Mouse (Mus musculus) E14TG2a.4 (cell line): ENCODE data around the gene Ensa.
"Not testable (repeated sequence)": the region's sequence is repeated elsewhere in the genome, so short reads cannot be mapped to it uniquely, and the experiment has no call there.

Experiments used
- H3K27me3 ChIP-seq: 2 replicates; pipeline ENCODE4 v1.6.1; 2014; ENCODE audit warnings: low read length, control low read depth; ENCODE audit not compliant: insufficient read depth
- H3K36me3 ChIP-seq: 2 replicates; pipeline ENCODE4 v1.6.1; 2014; ENCODE audit warnings: low read length, control low read depth; ENCODE audit not compliant: insufficient read depth
- H3K4me1 ChIP-seq: replicated peaks from 2 replicates; pipeline ENCODE4 v1.6.1; 2014; ENCODE audit warnings: low read depth, low read length, control low read depth
- H3K4me3 ChIP-seq: replicated peaks from 2 replicates; pipeline ENCODE4 v1.5.1; 2014; ENCODE audit warnings: mild to moderate bottlenecking, low read length
- H3K9me3 ChIP-seq: 2 replicates; pipeline ENCODE4 v1.6.1; 2014; ENCODE audit warnings: low read length, control low read depth
- CTCF ChIP-seq: conservative IDR thresholded peaks from 2 replicates; pipeline ENCODE4 v1.5.1; 2014; ENCODE audit warnings: low read length
- NANOG ChIP-seq: IDR thresholded peaks from 2 replicates; pipeline ENCODE4 v1.6.1; 2014; ENCODE audit warnings: borderline replicate concordance, low read length, mixed read lengths
- POU5F1 ChIP-seq: IDR thresholded peaks from 2 replicates; pipeline ENCODE4 v1.6.1; 2014; ENCODE audit warnings: low read length, borderline replicate concordance

Gene Ensa

DNA sequence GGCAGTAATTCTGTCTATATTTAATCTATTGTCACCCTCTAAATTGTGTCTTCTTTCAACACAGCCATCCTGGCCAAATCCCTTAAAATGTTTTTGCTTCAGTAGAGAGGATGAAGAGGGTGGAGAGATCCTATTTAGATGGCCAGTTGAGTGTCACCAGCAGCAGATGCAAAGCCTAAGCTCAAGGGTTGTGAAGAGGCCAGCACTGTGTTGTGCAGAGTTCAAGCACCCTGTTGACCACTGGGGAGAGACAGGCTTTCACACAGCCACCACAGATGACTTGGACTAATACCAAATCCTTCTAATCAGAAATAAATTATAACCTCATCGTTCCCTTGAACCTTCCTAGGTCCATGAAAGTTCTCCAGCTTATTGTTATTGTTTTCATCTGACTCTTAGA lies 6.3 kb upstream of the Ensa start:
- TF ChIP-seq CTCF (no peak), NANOG (no peak), POU5F1 (no peak)
- Histone ChIP-seq H3K4me1 (peaks cover 21% of the 10 kb centered on the region), H3K9me3 (no peaks in the 10 kb centered on the region), H3K27me3 (no peaks in the 10 kb centered on the region), H3K4me3 (no peak overlapping the region), H3K36me3 (peaks cover 42% of the 10 kb centered on the region)

DNA sequence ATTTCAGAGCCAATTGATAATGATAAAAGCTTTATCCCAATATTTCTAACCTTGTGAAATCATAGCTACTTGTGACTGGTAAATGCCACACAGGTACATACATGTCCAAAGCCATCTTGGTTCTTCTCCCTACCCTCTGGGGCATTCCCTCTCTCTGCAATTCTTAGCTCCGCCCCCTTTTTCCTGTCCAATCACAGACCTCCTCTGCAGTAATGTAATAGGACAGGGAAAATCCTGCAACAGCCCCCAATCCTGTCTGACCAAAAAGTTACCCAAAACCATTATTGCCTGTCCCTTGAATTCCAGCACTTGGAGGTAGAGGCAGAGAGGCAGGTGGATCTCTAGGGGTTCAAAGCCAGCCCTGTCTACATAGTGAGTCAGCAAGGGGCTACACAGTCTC lies 3.6 kb upstream of the Ensa start:
- Histone ChIP-seq H3K36me3 (peaks cover 33% of the 10 kb centered on the region), H3K27me3 (no peaks in the 10 kb centered on the region), H3K9me3 (no peaks in the 10 kb centered on the region), H3K4me1 (peaks cover 36% of the 10 kb centered on the region), H3K4me3 (no peak overlapping the region)
- TF ChIP-seq NANOG, result no peak
- no peak for TF ChIP-seq CTCF
- no peak for TF ChIP-seq POU5F1

DNA sequence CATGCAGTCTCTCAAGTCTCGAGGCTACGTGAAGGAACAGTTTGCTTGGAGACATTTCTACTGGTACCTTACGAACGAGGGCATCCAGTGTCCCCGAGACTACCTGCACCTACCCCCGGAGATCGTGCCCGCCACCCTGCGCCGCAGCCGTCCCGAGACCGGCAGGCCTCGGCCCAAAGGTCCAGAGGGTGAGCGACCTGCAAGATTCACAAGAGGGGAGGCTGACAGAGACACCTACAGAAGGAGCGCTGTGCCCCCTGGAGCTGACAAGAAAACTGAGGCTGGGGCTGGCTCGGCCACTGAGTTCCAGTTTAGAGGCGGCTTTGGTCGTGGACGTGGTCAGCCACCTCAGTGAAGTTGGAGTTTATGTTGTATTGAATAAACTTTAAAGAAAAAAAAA lies 2.4 kb upstream of the Ensa start:
- not testable (repeated sequence) for H3K27me3 ChIP-seq, H3K9me3 ChIP-seq
- H3K4me3 ChIP-seq, result peak overlapping the region; percentile 32

GRCm38 (mm10) chr3:95623551-95623950 lies 1.2 kb upstream of the Ensa start:
- Histone ChIP-seq H3K27me3 (no peaks in the 10 kb centered on the region), H3K9me3 (no peaks in the 10 kb centered on the region), H3K4me3 (peak overlapping the region; percentile 17; the same call in 1 of the 2 replicates), H3K4me1 (peaks cover 58% of the 10 kb centered on the region), H3K36me3 (peaks cover 34% of the 10 kb centered on the region)
- TF ChIP-seq NANOG (no peak), CTCF (no peak), POU5F1 (no peak)

More for the DNA sequence above, 2.4 kb upstream of the Ensa start:
- peaks cover 48% of the 10 kb centered on the region for H3K4me1 ChIP-seq
- H3K36me3 ChIP-seq, result peaks cover 34% of the 10 kb centered on the region

- H3K4me1 ChIP-seq, result peaks cover 63% of the 10 kb centered on the region
- peak overlapping the region; percentile 90 for H3K4me3 ChIP-seq
- H3K36me3 ChIP-seq, result peaks cover 37% of the 10 kb centered on the region
- H3K27me3 ChIP-seq, H3K9me3 ChIP-seq: not testable (repeated sequence)
Measured at GRCm38 (mm10) chr3:95623991-95624515, 740 bp upstream of the Ensa start.

GRCm38 (mm10) chr3:95627763-95628162 lies 3.0 kb downstream of the Ensa start:
- Histone ChIP-seq H3K9me3 (no peaks in the 10 kb centered on the region), H3K4me3 (no peak overlapping the region), H3K27me3 (no peaks in the 10 kb centered on the region), H3K36me3 (peaks cover 69% of the 10 kb centered on the region), H3K4me1 (peaks cover 82% of the 10 kb centered on the region)
- TF ChIP-seq POU5F1 (no peak), NANOG (no peak), CTCF (no peak)

- Histone ChIP-seq H3K36me3 (peaks cover 88% of the 10 kb centered on the region), H3K27me3 (no peaks in the 10 kb centered on the region), H3K4me1 (peaks cover 88% of the 10 kb centered on the region), H3K4me3 (no peak overlapping the region), H3K9me3 (no peaks in the 10 kb centered on the region)
- TF ChIP-seq POU5F1 (no peak), NANOG (no peak), CTCF (no peak)
Measured at GRCm38 (mm10) chr3:95629755-95630154, 5.0 kb downstream of the Ensa start.

- H3K9me3 ChIP-seq, result no peaks in the 10 kb centered on the region
- H3K4me1 ChIP-seq, result peaks cover 96% of the 10 kb centered on the region
- H3K27me3 ChIP-seq, result no peaks in the 10 kb centered on the region
- H3K36me3 ChIP-seq, result peaks cover 99% of the 10 kb centered on the region
- no peak for TF ChIP-seq NANOG
- TF ChIP-seq CTCF, result no peak
- TF ChIP-seq POU5F1, result no peak
- H3K4me3 ChIP-seq, result no peak overlapping the region
Measured at GRCm38 (mm10) chr3:95630856-95631255, 6.1 kb downstream of the Ensa start.

GRCm38 (mm10) chr3:95631304-95631703 lies 6.5 kb downstream of the Ensa start:
- TF ChIP-seq POU5F1, result no peak
- TF ChIP-seq CTCF, result no peak
- no peak for TF ChIP-seq NANOG

More at GRCm38 (mm10) chr3:95631304-95631703, 6.5 kb downstream of the Ensa start:
- no peaks in the 10 kb centered on the region for H3K9me3 ChIP-seq
- H3K36me3 ChIP-seq, result peaks cover 98% of the 10 kb centered on the region
- no peak overlapping the region for H3K4me3 ChIP-seq
- H3K27me3 ChIP-seq, result no peaks in the 10 kb centered on the region
- peaks cover 96% of the 10 kb centered on the region for H3K4me1 ChIP-seq
